Mouse (Mus musculus) urinary bladder, postnatal 10 days (tissue): ENCODE measurements around the gene Gsk3b.
"Not testable (repeated sequence)": the region's sequence is repeated elsewhere in the genome, so short reads cannot be mapped to it uniquely, and the experiment has no call there.

Experiments used
- DNase-seq: peaks from one replicate; pipeline ENCODE4 v3.0.0; 2022; ENCODE audit warnings: low spot score

Gene Gsk3b

DNA sequence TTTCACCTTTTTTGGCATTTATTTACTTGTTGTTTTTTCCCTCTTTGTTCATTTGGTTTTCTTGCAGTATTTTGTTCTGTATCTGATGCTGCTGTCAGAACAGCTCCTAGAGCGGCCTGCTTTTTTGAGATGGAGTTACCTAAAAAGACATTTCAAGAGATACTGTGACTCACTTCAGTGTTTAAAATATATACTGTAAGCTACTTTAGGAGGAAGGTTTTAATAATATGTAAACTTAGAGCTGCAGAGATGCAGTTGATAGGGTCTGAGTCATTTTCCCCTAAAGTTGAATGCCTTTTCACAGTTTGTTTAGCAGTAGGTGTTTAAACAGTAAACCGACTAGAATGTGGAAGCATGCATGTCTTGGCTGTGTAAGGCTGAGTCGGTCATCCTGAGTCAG, 101.7 kb downstream of the Gsk3b start:
- no peak for DNase-seq

DNA sequence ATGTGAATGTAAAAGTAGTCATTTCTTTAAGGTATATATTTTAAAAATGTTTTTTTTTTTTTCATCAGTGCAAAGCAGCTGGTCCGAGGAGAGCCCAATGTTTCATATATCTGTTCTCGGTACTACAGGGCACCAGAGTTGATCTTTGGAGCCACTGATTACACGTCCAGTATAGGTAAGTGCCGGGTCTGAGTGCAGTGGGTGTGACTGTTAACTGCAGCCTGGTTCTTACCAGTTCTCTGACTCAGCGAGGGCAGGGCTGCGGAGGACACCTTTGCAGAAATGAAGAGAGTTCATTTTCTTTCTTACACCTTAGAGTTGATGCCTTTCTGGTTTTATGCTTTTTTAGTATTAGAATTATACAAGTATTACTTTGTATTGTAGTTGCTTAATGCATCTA, 102.7 kb downstream of the Gsk3b start:
- no peak for DNase-seq

DNA sequence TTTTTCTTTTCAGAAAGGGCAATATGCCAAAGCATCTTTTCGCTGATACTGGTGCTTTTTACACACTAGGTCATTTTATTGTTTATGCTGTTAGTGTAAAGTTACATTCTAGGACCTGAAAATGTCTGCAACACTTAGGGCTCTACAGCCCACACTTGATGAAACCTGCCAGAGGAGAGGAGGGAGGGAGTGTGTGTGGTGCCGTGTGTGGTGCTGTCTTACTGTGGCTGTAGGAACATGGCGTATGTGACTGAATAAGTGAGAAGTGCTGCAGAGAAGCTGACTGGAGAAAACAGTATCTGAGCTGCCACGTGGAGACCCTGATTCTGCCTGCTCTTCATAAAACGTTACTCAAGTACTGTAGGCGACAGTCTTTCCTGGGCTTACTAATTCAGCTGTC, 103.8 kb downstream of the Gsk3b start:
- DNase-seq, result no peak

DNA sequence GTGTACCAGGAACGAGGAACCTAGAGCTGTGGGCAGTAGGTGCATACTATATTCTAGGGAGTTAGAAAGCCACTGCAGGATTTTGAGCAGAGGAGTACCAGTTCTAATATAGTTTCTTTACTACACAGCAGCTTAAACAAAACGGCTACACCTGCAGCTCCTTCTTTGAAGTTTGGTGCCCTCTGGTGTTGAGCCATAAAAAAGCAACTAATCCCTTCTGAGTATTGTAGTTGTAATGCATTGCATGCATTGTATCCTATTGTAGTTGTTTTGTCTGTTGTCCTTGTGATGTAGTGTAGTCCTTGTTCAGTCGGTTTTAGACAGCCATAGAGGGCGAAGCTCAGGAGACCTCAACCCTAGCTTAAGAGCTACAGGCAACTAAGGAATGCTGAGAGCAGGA, 108.5 kb downstream of the Gsk3b start:
- no peak for DNase-seq

DNA sequence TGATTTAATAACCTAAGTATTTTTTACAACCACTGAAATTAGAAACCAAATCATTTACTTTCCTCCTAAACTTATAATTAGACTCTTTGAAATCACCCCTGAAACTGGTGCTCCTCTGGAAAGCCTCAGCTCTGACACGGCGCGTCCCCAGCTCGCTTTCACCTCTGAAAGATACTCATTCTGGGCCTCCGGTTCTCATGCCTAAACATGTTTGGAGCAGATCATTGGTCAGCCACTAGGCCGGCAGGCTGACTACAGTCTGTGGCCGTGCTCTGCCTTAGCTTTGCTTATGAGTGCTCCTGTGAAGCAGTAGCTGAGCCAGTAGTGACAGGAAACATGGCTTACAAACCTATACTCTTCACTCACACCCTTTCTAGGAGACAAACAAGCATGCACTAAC, 116.5 kb downstream of the Gsk3b start:
- no peak for DNase-seq

DNA sequence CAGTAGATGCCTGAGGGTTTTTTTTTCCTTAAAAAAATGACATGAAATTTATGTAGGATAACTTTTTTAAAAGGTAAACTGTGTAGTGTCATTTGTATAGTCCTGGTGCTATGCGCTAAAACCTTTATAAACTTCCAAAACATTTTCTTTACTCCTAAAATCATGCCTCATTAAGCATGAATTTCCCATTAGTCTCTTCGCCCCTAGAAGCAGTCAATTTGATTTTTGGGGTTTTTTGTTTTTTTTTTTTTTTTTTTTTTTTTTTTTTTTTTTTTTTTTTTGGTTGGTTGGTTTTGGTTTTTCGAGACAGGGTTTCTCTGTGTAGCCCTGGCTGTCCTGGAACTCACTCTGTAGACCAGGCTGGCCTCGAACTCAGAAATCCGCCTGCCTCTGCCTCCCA, 133.7 kb downstream of the Gsk3b start:
- DNase-seq, result not testable (repeated sequence)

- DNase-seq, result no peak
These were observed 148.3 kb downstream of the Gsk3b start for GRCm38 (mm10) chr16:38236936-38237585.

- no peak for DNase-seq
These were observed 150.9 kb downstream of the Gsk3b start for GRCm38 (mm10) chr16:38239729-38240128.

DNA sequence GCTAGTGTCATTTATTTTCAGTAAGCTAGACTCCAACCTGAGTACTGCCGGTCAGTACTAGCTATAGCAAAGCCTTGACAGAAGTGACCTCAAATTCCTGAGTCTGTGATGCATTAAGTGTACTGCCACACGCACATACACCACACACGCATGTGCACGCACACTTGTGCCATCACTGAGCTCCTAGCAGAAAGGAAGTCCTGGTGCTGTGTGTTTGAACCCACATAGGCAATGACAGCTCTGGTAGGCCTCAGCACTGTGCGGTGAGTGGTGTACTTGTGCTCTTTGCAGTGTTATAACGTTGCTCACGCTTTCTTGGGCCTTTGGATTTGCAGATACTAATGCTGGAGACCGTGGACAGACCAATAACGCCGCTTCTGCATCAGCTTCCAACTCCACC, 151.4 kb downstream of the Gsk3b start:
- DNase-seq, result no peak

- no peak for DNase-seq
These were observed 155.3 kb downstream of the Gsk3b start for GRCm38 (mm10) chr16:38244111-38244510.

GRCm38 (mm10) chr16:38245379-38245778, 156.6 kb downstream of the Gsk3b start:
- DNase-seq, result no peak

GRCm38 (mm10) chr16:38245849-38246585, 157.2 kb downstream of the Gsk3b start:
- DNase-seq, result no peak

- no peak for DNase-seq
These were observed 159.6 kb downstream of the Gsk3b start for GRCm38 (mm10) chr16:38248331-38248961.

DNA sequence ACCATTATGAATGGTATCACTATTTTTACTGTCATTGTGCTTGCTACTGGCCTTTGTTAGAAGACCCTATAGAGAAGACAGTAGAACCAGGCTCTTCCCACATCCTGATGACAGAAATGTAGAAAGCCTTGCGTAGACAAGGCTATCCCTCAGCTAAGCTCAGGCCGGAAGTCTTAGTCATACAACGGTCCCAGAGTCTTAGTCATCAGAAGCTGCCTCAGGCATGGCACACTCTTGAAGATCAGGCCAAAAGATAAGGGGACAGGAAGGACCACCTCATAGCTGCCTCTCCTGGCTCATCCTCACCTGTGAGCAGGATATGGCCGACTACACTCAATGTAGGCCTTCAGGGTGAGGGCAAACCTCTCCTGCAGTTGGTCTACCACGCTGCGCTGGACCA, 161.7 kb downstream of the Gsk3b start:
- DNase-seq, result no peak

DNA sequence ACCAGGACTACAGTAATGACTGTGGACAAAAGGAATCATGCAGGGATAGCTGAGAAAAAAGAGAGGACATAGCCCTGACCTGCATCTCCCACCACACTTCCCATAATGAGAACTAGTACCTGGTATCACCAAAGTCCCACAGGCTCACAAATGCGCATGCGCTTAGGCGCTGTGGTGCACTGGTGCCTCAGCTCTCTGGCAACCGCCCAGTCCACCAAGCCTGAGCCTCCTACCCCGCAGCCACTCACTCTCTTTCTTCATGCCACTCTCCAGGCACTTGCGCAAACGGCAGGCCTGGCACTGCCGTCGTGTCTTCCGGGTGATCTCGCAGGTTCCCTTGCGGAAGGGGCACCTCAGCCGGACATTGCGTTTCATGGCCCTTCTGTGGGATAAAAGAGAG, 165.2 kb downstream of the Gsk3b start:
- no peak for DNase-seq

GRCm38 (mm10) chr16:38255107-38255506, 166.3 kb downstream of the Gsk3b start:
- DNase-seq, result no peak

DNA sequence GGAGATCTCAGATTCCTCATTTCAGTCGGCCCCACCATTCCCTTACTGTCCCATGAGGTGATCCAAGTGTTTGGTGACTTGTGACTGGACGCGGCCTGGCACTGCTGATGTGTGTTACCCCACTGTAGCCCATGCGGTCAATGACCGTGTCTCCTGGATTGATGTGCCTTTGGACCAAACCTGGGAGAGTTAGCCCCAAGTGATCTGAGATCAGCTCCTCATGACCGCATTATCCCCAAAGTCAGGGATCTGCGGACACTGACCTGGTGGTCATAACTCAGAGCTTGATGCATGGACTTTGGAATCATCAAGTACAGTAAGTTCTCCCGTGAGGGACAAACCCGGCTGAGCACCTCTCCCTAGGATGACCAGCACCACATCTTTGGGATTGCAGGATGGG, 167.1 kb downstream of the Gsk3b start:
- no peak for DNase-seq

DNA sequence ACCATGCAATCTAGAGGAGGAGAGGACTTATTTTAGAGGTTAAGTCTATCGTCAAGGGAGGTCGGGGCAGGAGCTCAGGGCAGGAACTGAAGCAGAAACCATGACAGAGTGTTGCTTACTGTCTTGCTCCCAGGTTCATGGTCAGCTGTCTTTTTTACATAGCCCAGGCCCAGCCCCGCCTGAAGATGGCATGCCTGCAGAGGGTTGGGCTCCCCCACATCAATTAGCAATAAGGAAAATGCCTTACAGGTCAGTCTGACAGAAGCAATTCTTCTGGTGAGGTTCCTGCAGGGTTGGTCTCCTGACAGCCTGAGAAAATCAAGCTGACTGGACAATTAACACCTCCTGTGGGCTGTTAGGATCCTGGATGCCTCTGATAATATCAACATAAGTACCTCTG, 182.8 kb downstream of the Gsk3b start:
- DNase-seq, result no peak

DNA sequence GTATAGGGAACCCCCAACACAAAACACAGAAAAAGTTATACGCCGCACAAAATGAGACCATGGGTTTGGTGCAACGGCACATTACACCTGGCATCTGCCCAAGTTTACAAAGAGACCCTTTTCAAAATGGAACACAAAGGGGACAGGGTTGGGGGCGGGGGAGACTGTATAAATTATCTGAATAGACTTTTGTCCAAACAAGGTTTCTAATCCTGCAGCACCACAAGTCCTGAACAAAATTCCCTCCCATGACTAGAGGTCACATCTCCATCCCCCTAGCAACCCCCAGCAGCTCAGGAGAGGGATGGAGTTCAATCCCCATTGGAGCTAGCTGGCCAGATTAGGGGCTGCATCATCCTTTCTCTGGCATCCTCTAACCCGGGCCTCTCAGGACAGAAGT, 183.7 kb downstream of the Gsk3b start:
- DNase-seq, result no peak

DNA sequence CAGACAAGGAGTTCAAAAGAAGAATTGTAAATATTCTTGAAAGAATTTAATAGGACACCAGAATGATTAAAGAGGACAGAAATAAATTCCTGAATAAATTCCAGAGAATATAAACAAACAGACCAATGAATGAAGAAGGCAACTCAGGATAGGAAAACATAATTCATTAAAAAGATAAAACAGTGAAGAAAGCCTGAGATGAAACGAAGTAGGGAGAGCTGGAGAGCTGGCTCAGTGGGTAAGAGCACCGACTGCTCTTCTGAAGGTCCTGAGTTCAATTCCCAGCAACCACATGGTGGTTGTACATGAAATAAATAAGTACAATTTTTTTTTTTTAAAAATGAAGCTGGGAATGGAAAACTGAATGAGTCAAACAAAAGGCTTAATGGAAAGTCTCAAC, 185.9 kb downstream of the Gsk3b start:
- DNase-seq, result no peak

DNA sequence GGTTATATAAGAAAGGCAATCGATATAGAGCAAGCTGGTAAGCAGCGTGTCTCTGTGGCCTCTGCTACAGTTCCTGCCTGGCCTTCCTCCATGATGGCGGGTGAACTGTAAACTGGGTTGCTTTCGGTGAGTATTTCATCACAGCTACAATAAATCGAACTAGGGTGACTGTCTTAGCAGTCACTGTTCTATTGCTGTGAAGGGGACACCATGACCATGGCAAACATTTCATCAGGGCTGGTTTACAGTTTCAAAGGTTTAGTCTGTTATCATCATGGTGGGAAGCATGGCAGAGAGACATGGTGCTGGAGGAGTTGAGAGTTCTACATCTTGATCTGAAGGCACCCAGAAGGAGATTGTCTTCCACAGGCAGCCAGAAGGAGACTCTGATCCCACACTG, 191.0 kb downstream of the Gsk3b start:
- no peak for DNase-seq

DNA sequence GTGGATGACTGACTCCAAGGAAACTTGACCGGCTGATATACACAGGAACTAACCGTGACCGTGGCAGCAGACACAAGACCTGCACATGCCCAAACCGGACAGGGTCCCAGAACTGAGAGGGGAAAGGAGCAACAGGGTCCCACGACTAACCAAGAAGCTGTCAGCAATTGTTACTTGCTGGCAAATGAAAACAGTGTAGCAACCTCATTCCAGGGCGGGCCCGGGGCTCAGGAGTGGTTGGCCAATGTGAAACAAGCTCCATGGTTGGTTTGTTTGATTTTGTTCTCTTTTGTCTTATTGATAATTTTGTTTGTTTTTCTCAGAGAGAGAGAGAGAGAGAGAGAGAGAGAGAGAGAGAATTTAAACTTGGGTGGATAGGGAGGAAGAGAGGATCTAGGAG, 192.2 kb downstream of the Gsk3b start:
- DNase-seq, result no peak

DNA sequence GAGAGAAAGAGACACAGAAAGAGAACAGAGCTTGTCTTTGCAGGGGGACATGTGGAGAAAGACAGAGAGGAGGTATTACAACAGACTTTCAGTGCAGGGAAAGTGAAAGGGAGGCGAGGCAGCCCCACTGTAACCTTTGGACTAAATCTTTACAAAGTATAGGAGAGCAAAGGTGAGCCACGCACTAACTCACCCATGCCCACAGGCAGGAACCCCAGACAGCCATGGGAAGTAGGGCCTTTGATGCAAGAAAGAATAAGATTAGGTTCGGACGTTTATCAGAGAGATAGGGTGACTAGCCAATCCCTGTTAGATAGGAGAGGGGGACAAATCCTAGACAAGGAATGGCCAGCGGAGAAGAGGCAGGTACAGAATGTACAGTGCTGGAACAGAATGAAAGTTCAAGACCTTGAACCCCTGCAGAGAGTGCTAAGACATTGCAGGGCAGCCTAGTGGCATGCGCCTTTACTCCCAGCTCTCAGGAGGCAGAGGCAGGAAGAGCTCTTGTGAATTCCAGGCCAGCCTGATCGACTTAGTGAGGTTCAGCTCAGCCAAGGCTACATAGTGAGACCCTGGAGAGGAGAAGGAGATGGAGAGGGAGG, 193.9 kb downstream of the Gsk3b start:
- DNase-seq, result no peak
